Comparison of ENCODE assay signal across 8 mouse cellular contexts in genomic region chr11:94404641-94405260, GRCm38 (mm10). TPM values are rescaled to one million over a fixed set of nuclear protein-coding genes. Genes with fewer than 3 reads are reported as not detected.
A peak's percentile ranks its signal among the peaks of the same experiment; 100 is the strongest.
DNase-seq lines count a peak whose midpoint lies in the region; ATAC-seq lines count a peak whose summit lies in the region.

No protein-coding gene starts in this region.

- H3K36me3 ChIP-seq in hindbrain, embryonic 11.5 days (ENCODE audit: control insufficient read depth, insufficient read depth, low read length), result no peaks in the 10 kb centered on the region
- H3K36me3 ChIP-seq in hindbrain, embryonic 12.5 days, result peaks cover 5% of the 10 kb centered on the region; the same call in 1 of the 2 replicates

- H3K4me2 ChIP-seq in hindbrain, embryonic 11.5 days (replicated peaks; ENCODE audit: low read depth, low read length), result no peak overlapping the region
- H3K4me2 ChIP-seq in hindbrain, embryonic 12.5 days (replicated peaks), result no peak overlapping the region

- H3K4me1 ChIP-seq in hindbrain, embryonic 11.5 days (replicated peaks; ENCODE audit: control insufficient read depth, insufficient read depth, low read length), result peaks cover 10% of the 10 kb centered on the region
- H3K4me1 ChIP-seq in hindbrain, embryonic 12.5 days, result peaks cover 50% of the 10 kb centered on the region

- no peaks in the 10 kb centered on the region for H3K9me3 ChIP-seq in hindbrain, embryonic 11.5 days (ENCODE audit: control insufficient read depth, low read length)
- H3K9me3 ChIP-seq in hindbrain, embryonic 12.5 days (replicated peaks), result no peaks in the 10 kb centered on the region

- H3K27me3 ChIP-seq in hindbrain, embryonic 11.5 days (ENCODE audit: control insufficient read depth, insufficient read depth, low read length), result no peaks in the 10 kb centered on the region
- H3K27me3 ChIP-seq in hindbrain, embryonic 12.5 days, result no peaks in the 10 kb centered on the region

- H3K27ac ChIP-seq in hindbrain, embryonic 11.5 days (ENCODE audit: low read depth, low read length), result no peak overlapping the region
- no peak overlapping the region for H3K27ac ChIP-seq in hindbrain, embryonic 12.5 days

- DNase-seq in hindbrain, embryonic 11.5 days (ENCODE audit: low spot score), result peak; percentile 88
- DNase-seq in cerebellum, postnatal 14 days, result peak; percentile 94 to 96
- peak; percentile 90 for DNase-seq in frontal cortex, postnatal 36 days (ENCODE audit: low spot score in 2 of 2)
- DNase-seq in kidney, adult 11 months, result peak; percentile 72
- DNase-seq in left cerebral cortex, postnatal 4 days, result peak; percentile 80
- DNase-seq in monocyte, adult 2 months (ENCODE audit: low read depth in 1 of 2, low spot score in 2 of 2), result peak; percentile 27 to 46
- peak; percentile 74 to 93 for DNase-seq in spleen, postnatal 4 days (ENCODE audit: low spot score in 2 of 2)

- H3K4me3 ChIP-seq in hindbrain, embryonic 11.5 days (ENCODE audit: low read depth, low read length), result no peak overlapping the region
- no peak overlapping the region for H3K4me3 ChIP-seq in hindbrain, embryonic 12.5 days

- WGBS in hindbrain, embryonic 11.5 days, result 29% methylated on average over 11 of the region's 11 CpGs
- 23% methylated on average over 11 of the region's 11 CpGs for WGBS in hindbrain, embryonic 12.5 days

- ATAC-seq in hindbrain, embryonic 11.5 days (ENCODE audit: low FRiP score), result no peak
- no peak for ATAC-seq in hindbrain, embryonic 12.5 days (ENCODE audit: low FRiP score)

- intact Hi-C loops in left cerebral cortex, postnatal 4 days (cut with DNase I), result loop anchor here (5.0 kb wide), 1 partner anchor 62 kb away; no protein-coding TSS in a partner anchor

- no peak overlapping the region for H3K9ac ChIP-seq in hindbrain, embryonic 11.5 days (ENCODE audit: low read depth, low read length)
- no peak overlapping the region for H3K9ac ChIP-seq in hindbrain, embryonic 12.5 days

RNA-seq across cellular contexts. Expression of gene Abcc3, which starts 12.0 kb away (rescaled TPM):
- 0.57 and 0.94 TPM in 2 replicates for polyA plus RNA-seq in hindbrain, embryonic 11.5 days (2014; fragmentation: Nextera tagmentation; extraction: Ambion mirVana)
- polyA plus RNA-seq in hindbrain, embryonic 12.5 days (2016; fragmentation: Nextera tagmentation; extraction: Ambion mirVana), result 0.81 and 1.2 TPM in 2 replicates
- 1 to 10 TPM in 1 of 2 experiments, under 1 TPM in 1; 0.70 to 1.4 TPM for total RNA-seq in left cerebral cortex, postnatal 4 days (2021)

Comparison
In these comparisons a context has a peak if more than half of its experiments do, and no peak if none do; other contexts are left out.
1. DNase-seq: peak in every context shown above with its lines; median percentile 95 in cerebellum, postnatal 14 days; 90 in frontal cortex, postnatal 36 days; 88 in hindbrain, embryonic 11.5 days; 84 in spleen, postnatal 4 days; 80 in left cerebral cortex, postnatal 4 days; 72 in kidney, adult 11 months; 36 in monocyte, adult 2 months.